Mouse (Mus musculus) layer of hippocampus, adult 11-12 months (tissue): ENCODE results near the gene Trim54.

Source experiments
- DNase-seq: peaks from one replicate; pipeline ENCODE4 v3.0.0; 2022; ENCODE audit warnings: low spot score

Trim54 gene

DNA sequence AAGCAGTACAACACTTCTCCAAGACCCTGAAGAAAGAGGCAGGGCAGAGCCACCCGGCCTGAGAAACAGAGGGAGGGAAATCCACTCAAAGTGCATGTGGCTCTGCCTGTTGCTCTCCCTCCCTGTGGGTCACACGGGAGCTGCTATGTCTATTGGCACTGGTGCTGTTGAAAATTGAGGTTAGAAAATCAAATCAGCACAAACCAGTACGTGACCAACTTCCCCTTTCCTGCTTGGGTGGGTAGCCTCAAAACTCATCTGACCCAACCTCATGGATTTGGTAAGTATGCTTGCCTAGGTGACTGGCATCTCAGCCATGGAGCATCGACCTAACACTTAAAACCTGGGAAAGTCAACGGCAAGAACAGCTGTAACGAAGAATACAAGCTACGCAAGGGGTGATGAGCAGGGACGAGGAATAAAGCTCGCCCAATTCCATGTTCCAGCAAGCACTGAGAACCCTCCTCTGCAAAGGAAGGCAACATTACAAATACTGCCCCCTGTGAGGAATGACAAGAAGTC is 10.6 kb upstream of the Trim54 start, which contains the start of gene Dnajc5g:
Gene Dnajc5g (plus strand): TSS at position 472 of the 522 bp plus-strand sequence.
- no peak for DNase-seq

DNA sequence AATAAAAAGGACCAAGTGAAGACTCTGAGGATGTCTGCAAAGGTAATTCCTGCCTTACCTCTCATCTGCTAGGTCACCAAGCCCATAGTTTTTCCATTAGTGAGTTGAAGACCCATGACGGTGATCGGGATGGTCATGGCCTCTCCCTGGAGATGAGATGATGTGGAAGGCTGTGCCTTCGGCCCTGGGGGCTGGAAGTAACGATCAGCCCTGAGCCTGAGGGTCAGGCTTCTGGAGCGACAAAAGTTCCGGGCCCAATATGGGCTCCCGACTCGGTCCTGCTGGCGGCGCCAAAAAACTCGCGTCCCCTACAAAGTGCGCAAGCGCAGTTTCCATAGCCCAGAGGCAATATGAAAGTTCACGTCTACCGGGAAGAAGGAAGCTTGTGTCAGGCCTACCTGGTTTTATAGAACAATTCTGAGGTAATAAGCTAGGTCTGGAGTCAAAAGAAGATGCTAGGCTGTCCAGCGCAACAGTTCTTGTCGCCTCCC is 8.5 kb upstream of the Trim54 start, which contains the start of gene Slc30a3:
Gene Slc30a3 (minus strand): TSS at position 238 of the 491 bp plus-strand sequence.
- DNase-seq, result no peak

GRCm38 (mm10) chr5:31110781-31111180 is 5.7 kb upstream of the Trim54 start:
- no peak for DNase-seq

- DNase-seq, result no peak
Measured at GRCm38 (mm10) chr5:31116912-31117311, 400 bp downstream of the Trim54 start.

DNA sequence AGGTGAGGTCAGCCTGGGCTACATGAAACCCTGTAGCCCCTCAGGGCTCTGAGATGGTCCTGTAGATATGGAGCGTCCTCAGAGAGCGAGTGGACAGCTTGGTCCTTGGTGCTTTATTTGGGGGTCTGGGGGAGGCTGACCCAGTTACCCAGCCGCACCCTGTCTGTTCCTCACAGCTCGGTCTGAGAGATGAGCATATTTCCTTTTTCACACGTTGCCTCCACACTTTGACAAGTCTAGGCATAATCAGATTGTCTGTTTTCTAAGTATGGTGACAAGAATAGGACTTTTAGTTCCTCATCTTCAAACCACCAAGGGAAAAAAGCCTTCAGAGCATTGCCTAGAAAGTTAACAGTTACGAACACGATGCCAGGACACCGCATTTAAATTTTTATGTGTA is 4.6 kb downstream of the Trim54 start:
- DNase-seq, result no peak

GRCm38 (mm10) chr5:31123481-31123880 is 7.0 kb downstream of the Trim54 start:
- no peak for DNase-seq

- no peak for DNase-seq
Measured at GRCm38 (mm10) chr5:31126050-31126449, 9.5 kb downstream of the Trim54 start.

GRCm38 (mm10) chr5:31136730-31137424 is 20.4 kb downstream of the Trim54 start:
- no peak for DNase-seq

GRCm38 (mm10) chr5:31137658-31138057 is 21.1 kb downstream of the Trim54 start:
- DNase-seq, result no peak

GRCm38 (mm10) chr5:31138241-31138967 is 21.9 kb downstream of the Trim54 start, which contains the start of gene Ucn:
Gene Ucn (minus strand): TSS chr5:31138829.
- no peak for DNase-seq

DNA sequence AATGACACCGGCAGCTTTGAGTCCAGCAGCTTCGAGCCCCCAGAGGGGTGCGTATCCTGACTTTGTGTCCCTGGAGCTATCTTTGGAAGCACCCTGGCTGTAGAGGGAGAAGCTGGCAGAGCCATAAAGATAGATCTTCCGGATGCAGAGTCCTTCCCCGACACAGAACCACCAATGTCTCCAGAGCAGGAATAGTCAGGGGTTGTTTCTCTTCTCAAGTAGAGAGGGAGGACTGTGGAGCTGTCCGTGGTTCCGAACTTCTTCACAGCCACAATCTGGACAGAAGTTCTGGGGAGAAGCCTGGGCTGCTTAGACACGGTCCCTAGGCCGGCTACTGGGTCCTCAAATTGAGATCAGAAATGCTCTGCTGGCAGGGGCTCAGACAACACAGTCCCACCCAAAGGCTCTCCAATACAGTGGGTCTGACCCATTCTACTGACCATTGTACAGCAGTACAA is 22.5 kb downstream of the Trim54 start:
- DNase-seq, result no peak

- DNase-seq, result no peak
Measured at GRCm38 (mm10) chr5:31149781-31150180, 33.3 kb downstream of the Trim54 start.

DNA sequence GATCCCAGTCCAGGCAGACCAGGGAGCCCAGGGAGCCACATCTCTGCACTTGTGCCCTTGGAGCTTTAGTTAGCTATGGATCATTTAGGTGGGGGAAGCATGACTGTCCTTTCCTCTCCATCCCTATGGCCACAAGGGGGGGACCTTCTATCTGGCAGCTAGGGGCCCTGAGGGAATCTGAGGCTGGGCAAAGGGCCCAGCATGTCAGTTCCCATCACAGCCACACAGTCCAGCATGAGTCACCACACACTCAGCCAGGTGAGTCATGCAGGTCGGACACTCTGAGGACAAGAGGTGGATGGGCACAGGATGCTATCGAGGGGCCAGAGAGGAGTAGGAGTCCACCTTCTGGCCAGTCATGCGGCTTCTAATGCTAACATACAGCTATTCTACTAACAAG is 35.2 kb downstream of the Trim54 start:
- DNase-seq, result no peak

GRCm38 (mm10) chr5:31153516-31154151 is 37.1 kb downstream of the Trim54 start:
- DNase-seq, result no peak

GRCm38 (mm10) chr5:31154152-31154553 is 37.6 kb downstream of the Trim54 start, which contains the start of gene Mpv17:
Gene Mpv17 (minus strand): TSS chr5:31154251.
- peak; percentile 84 for DNase-seq

DNA sequence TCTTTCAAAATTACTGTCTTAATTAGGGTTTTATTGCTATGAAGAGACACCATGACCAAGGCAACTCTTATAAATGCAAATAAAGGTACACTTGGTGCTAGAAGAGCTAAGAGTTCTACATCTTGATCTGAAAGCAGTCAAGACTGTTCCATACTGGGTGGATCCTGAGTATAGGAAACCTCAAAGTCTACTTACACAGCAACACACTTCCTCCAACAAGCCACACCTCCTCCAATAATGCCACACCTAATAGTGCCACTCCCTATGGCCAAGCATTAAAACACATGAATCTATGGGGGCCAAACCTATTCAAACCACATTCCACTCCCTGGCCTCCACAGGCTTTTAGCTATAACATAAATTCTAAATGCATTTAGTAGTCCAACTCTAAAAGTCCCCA is 46.0 kb downstream of the Trim54 start:
- DNase-seq, result no peak

DNA sequence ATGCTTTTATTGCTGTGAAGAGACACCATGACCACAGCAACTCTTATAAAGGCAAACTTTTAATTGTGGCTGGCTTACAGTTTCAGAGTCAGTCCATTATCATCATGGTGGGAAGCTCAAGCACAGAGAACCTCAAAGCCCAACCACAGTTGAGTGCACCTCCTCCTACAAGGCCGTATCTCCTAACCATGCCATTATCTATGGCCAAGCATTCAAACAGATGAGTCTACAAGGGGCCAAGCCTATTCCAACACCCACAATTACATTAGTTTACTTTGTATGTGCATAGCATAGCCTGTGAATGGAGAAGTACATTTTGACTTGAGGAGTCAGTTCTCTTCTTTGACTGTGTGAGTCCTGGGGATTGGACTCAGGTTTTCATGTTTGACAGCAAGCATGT is 48.4 kb downstream of the Trim54 start:
- DNase-seq, result no peak

DNA sequence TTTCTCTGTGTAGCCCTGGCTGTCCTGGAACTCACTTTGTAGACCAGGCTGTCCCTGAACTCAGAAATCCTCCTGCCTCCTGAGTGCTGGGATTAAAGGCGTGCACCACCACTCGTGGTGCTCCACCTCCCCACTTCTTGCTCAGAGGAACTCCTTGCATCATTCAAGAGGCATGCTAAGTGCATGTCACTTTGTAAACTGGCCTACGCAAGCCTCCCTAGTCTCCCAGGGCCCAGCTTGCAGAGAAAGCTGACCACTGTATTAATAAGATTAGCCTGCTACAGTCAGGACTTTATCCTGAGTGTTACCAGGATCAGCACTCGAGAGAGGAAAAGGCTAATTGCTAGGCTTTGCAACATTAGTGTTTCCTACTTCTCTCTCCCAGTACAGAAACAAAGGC is 52.1 kb downstream of the Trim54 start:
- DNase-seq, result no peak

GRCm38 (mm10) chr5:31179301-31179765 is 62.8 kb downstream of the Trim54 start:
- DNase-seq, result no peak

- peak; percentile 97 for DNase-seq
Measured at GRCm38 (mm10) chr5:31179766-31180630, 63.5 kb downstream of the Trim54 start, which contains the start of the genes Gm29609 and Gtf3c2. Gene Gm29609 (minus strand): TSS chr5:31179911. Gene Gtf3c2 (minus strand): TSS chr5:31180144.

DNA sequence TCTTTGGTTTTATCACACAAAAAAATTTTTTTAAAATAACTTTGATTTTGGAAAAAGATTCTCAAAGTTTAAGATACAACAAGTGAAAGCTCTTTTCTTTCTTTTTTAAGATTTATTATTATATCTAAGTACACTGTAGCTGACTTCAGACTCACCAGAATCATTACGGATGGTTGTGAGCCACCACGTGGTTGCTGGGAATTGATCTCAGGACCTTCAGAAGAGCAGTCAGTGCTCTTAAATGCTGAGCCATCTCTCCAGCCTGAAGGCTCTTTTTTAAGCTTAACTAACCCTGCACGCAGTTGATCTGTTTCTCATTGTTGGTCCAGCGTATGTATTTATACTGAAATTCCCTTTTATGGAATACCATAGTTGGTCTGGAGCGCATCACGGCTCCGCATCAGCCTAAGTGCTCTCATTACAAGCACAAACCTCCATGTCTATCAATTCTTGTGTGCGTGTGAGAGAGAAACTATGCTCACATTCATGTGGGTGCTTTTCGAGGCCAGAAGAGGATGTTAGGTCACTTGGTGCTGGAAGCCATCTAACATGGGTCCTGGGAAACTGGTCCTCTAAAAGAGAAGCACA is 64.8 kb downstream of the Trim54 start:
- no peak for DNase-seq
